Mouse (Mus musculus) layer of hippocampus, postnatal 25 days (tissue): Measurements from ENCODE around the gene Olfr139. TPM values are rescaled to one million over a fixed set of nuclear protein-coding genes. Genes with fewer than 3 reads are reported as not detected.

ENCODE experiments used
- DNase-seq, 2 experiments: peaks; one replicate each; pipeline ENCODE4 v3.0.0; 2022; ENCODE audit warnings: mixed read lengths in 2 of 2, low spot score in 1 of 2; ENCODE audit errors: extremely low spot score in 1 of 2
- total RNA-seq, 2 experiments: library from RNA; stranded (reverse); gene quantifications; 2 replicates each; pipeline ENCODE4 v1.2.3; 2021

Olfr139 gene
- not detected for total RNA-seq

DNA sequence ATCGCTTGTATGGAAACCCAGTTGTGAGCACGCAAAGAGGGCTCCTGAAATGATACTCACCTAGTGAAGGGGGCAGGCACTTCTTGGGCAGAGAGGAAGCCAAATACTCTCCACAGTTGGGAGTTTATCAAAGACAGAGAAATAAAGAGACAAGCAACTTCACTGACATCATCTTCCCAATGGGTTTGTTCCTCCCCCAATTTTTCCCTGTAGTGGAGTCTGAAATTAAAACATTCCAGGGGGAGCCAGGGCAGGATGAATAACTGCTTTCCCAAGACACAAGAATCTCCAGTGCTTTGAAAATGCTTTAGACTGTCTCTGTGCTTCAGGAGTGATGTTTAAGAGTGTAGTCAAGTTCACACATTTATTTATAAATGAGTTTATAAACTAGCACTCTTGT, at the start of gene Olfr139, which contains the start of gene Olfr399:
Olfr139 (minus strand) TSS at position 101 of the 400 bp plus-strand sequence.
Olfr399 (minus strand) TSS at position 165 of the 400 bp plus-strand sequence.
- no peak for DNase-seq

DNA sequence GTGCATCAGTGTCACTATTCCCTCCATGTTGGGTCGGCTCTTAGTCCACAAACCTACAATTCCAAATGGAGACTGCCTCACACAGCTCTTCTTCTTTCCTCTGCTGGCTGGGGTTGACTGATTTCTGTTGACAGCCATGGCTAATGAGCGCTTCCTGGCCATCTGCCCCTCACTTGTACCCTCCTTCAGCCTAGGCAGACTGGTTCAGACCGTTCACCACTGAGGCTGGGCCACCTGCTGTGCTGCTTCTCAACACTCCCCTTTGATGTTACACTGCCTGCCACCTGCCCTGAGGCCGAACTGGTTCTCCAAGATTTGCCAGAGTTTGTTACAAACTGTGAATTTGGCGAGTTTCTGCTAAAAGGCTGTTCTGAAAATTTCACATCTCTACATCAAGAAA, 48.7 kb upstream of the Olfr139 start:
- no peak for DNase-seq

DNA sequence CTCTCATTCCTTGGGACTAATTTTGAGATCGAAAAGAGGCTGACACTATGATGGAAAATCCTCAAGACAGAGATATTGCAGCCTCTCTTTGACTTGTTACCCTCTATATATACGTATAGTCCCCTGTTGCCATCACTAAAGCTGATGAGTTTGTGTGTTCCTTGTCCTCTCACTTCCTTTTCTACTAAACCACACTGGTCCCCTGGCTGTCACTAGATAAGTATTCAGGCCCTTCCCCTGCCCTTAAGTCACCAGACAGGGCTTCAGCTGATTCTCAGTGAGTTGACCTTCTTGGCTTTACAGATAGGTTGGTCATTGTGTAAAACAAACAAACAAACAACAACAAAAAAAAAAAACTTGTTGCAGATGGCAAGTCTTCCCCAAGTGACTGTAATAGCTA, 45.2 kb upstream of the Olfr139 start:
- no peak for DNase-seq

DNA sequence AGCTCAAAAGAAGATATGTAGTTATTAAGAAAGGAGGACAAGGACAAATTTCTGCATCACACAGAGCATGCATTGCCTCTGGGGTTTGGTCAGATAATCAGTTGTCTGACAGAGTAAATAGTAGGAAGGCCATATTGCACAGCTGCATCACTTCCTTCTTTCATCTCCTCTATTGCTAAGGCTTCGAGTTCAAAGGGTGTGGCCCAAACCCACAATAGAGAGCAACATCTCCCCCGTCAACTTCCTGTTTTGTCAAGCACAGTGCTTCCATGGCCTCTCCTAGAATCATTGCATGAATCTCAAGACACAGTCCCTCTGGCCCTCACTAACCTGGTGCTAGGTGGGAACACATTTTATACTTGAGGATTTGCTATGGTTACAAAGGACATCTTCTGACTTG, 44.4 kb upstream of the Olfr139 start:
- no peak for DNase-seq

DNA sequence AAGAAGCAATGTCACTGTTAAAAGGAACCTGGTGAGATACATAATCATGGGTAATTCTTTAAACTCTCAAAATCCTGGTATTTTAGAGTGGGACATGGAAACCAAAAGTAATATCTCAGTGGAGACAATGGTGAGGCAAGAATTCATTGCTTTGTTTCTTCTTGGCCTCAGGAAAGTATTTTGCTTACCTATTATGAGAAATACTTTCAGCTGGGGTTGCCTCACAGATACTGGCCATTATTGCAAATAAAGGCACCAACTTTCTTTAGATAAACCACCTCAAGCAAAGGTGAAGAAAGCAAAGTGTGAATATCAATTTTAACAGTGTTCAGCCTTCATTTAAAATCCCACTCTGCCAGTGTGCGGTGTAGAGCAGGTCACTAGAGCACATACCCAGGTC, 13.3 kb upstream of the Olfr139 start, which contains the start of gene Zfp616:
Zfp616 (plus strand) TSS at position 301 of the 400 bp plus-strand sequence.
- DNase-seq = no peak

DNA sequence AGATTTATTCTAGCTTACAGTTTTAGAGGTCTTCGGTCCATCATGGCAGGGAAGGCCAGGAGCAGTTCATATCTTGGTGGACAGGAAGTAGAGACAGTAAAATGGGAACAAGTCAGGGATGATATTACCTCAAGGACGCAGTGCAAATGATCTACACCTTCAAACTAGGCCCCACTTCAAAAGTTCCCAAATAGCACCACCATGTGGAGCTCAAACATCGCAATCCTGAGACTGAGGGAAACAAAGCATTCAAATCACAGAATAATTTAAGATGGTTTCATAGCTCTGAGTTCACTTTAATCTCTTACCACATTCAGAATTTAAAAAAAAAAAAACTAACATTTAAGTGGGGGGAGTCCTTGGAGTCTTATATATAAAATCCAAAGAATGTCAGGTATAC, 5.0 kb downstream of the Olfr139 start:
- DNase-seq = no peak

Other genes starting within 250 kb of the Olfr139 start
- gene Olfr392, start 239.5 kb downstream of the Olfr139 start, total RNA-seq = not detected
- gene Olfr393, start 205.1 kb downstream of the Olfr139 start, total RNA-seq = not detected
- gene Olfr394, start 165.8 kb downstream of the Olfr139 start, total RNA-seq = not detected
- gene Olfr395, start 147.3 kb downstream of the Olfr139 start, total RNA-seq = not detected
- gene Olfr23, start 119.9 kb downstream of the Olfr139 start, total RNA-seq = not detected
- not detected for gene Olfr397, start 95.7 kb downstream of the Olfr139 start, total RNA-seq
- gene Olfr398, start 66.1 kb downstream of the Olfr139 start, total RNA-seq = not detected
- gene Olfr399, start 64 bp upstream of the Olfr139 start, total RNA-seq = not detected
- not detected for gene Zfp616, start 13.4 kb upstream of the Olfr139 start, total RNA-seq
- not detected for gene Olfr401, start 57.2 kb upstream of the Olfr139 start, total RNA-seq
- gene Olfr402, start 97.0 kb upstream of the Olfr139 start, total RNA-seq = not detected
- not detected for gene Olfr403, start 129.7 kb upstream of the Olfr139 start, total RNA-seq
- gene Olfr43, start 154.8 kb upstream of the Olfr139 start, total RNA-seq = not detected
- gene Olfr406, start 203.3 kb upstream of the Olfr139 start, total RNA-seq = not detected
- not detected for gene Olfr59, start 227.2 kb upstream of the Olfr139 start, total RNA-seq